Mouse (Mus musculus): ENCODE data around the gene Hist1h4d. TPM values are rescaled to one million over a fixed set of nuclear protein-coding genes. Genes with fewer than 3 reads are reported as not detected.
A peak's percentile ranks its signal among the peaks of the same experiment; 100 is the strongest.
"Not testable (repeated sequence)": the region's sequence is repeated elsewhere in the genome, so short reads cannot be mapped to it uniquely, and the experiment has no call there.

The Hist1h4d gene
- polyA plus RNA-seq, 1 experiment from 2014 or later: 102 TPM

GRCm38 (mm10) chr13:23573898-23574524 lies 7.4 kb upstream of the Hist1h4d start, which contains the start of the genes Hist1h2bf and Hist1h2ad:
Gene Hist1h2bf (minus strand): TSS chr13:23574196.
Gene Hist1h2ad (plus strand): TSS chr13:23574381.
- peak within 1 kb of the TSS; percentile 78 for H3K4me2 ChIP-seq (replicated peaks; ENCODE audit: low read depth, low read length)
- H3K4me3 ChIP-seq (ENCODE audit: low read length): peak within 1 kb of the TSS; percentile 57
- H3K36me3 ChIP-seq (ENCODE audit: insufficient read depth, low read length); H3K9me3 ChIP-seq (ENCODE audit: low read length); H3K27me3 ChIP-seq (ENCODE audit: insufficient read depth, low read length): not testable (repeated sequence)
- under 1% methylated on average over 23 of the region's 42 CpGs for WGBS
- peaks cover 22% of the 10 kb centered on the region for H3K4me1 ChIP-seq (ENCODE audit: insufficient read depth, low read length)
- peak within 1 kb of the TSS; percentile 80 for H3K9ac ChIP-seq (replicated peaks; ENCODE audit: low read length)
- peak; percentile 92 for ATAC-seq (ENCODE audit: low FRiP score, low TSS enrichment)
- H3K27ac ChIP-seq (ENCODE audit: low read length): peak within 1 kb of the TSS; percentile 97

GRCm38 (mm10) chr13:23574546-23575170 lies 6.7 kb upstream of the Hist1h4d start:
- peak overlapping the region; percentile 51 for H3K4me2 ChIP-seq (replicated peaks; ENCODE audit: low read depth, low read length)
- not testable (repeated sequence) for H3K36me3 ChIP-seq (ENCODE audit: insufficient read depth, low read length); H3K9me3 ChIP-seq (ENCODE audit: low read length); H3K27me3 ChIP-seq (ENCODE audit: insufficient read depth, low read length); ATAC-seq (ENCODE audit: low FRiP score, low TSS enrichment)
- H3K4me1 ChIP-seq (ENCODE audit: insufficient read depth, low read length): peaks cover 20% of the 10 kb centered on the region
- 0 out of 2 replicates have a peak overlapping the region, but pooled peaks have one; percentile 53 for H3K9ac ChIP-seq (replicated peaks; ENCODE audit: low read length)
- peak overlapping the region; percentile 57 for H3K4me3 ChIP-seq (ENCODE audit: low read length)
- WGBS: under 1% methylated on average over 5 of the region's 39 CpGs
- peak overlapping the region; percentile 89 for H3K27ac ChIP-seq (ENCODE audit: low read length)

GRCm38 (mm10) chr13:23575271-23575851 lies 6.0 kb upstream of the Hist1h4d start, which contains the start of gene Hist1h3d:
Gene Hist1h3d (plus strand): TSS chr13:23575763.
- Histone ChIP-seq H3K36me3 (ENCODE audit: insufficient read depth, low read length) (no peaks in the 10 kb centered on the region), H3K27ac (ENCODE audit: low read length) (peak within 1 kb of the TSS; percentile 89), H3K4me2 (replicated peaks; ENCODE audit: low read depth, low read length) (peak within 1 kb of the TSS; percentile 61), H3K4me1 (ENCODE audit: insufficient read depth, low read length) (peaks cover 15% of the 10 kb centered on the region), H3K4me3 (ENCODE audit: low read length) (peak within 1 kb of the TSS; percentile 54), H3K27me3 (ENCODE audit: insufficient read depth, low read length) (no peaks in the 10 kb centered on the region), H3K9ac (replicated peaks; ENCODE audit: low read length) (peak within 1 kb of the TSS; percentile 79), H3K9me3 (ENCODE audit: low read length) (no peaks in the 10 kb centered on the region)
- under 1% methylated on average over 17 of the region's 18 CpGs for WGBS
- ATAC-seq (ENCODE audit: low FRiP score, low TSS enrichment): peak; percentile 69

GRCm38 (mm10) chr13:23575864-23576313 lies 5.5 kb upstream of the Hist1h4d start:
- H3K4me1 ChIP-seq (ENCODE audit: insufficient read depth, low read length): peaks cover 15% of the 10 kb centered on the region
- not testable (repeated sequence) for H3K27me3 ChIP-seq (ENCODE audit: insufficient read depth, low read length); ATAC-seq (ENCODE audit: low FRiP score, low TSS enrichment); H3K9me3 ChIP-seq (ENCODE audit: low read length); H3K36me3 ChIP-seq (ENCODE audit: insufficient read depth, low read length)
- under 1% methylated on average over 8 of the region's 40 CpGs for WGBS
- H3K4me3 ChIP-seq (ENCODE audit: low read length): peak overlapping the region; percentile 54
- peak overlapping the region; percentile 79 for H3K9ac ChIP-seq (replicated peaks; ENCODE audit: low read length)
- peak overlapping the region; percentile 61 for H3K4me2 ChIP-seq (replicated peaks; ENCODE audit: low read depth, low read length)
- H3K27ac ChIP-seq (ENCODE audit: low read length): peak overlapping the region; percentile 89

GRCm38 (mm10) chr13:23576351-23576881 lies 5.0 kb upstream of the Hist1h4d start:
- WGBS: 7% methylated on average over 7 of the region's 7 CpGs
- H3K27me3 ChIP-seq (ENCODE audit: insufficient read depth, low read length): no peaks in the 10 kb centered on the region
- H3K4me3 ChIP-seq (ENCODE audit: low read length): peak overlapping the region; percentile 54
- H3K36me3 ChIP-seq (ENCODE audit: insufficient read depth, low read length): no peaks in the 10 kb centered on the region
- H3K4me1 ChIP-seq (ENCODE audit: insufficient read depth, low read length): peaks cover 15% of the 10 kb centered on the region
- peak overlapping the region; percentile 89 for H3K27ac ChIP-seq (ENCODE audit: low read length)
- H3K9me3 ChIP-seq (ENCODE audit: low read length): no peaks in the 10 kb centered on the region
- H3K4me2 ChIP-seq (replicated peaks; ENCODE audit: low read depth, low read length): peak overlapping the region; percentile 61
- peak overlapping the region; percentile 79 for H3K9ac ChIP-seq (replicated peaks; ENCODE audit: low read length)
- no peak for ATAC-seq (ENCODE audit: low FRiP score, low TSS enrichment)

GRCm38 (mm10) chr13:23576906-23577639 lies 4.3 kb upstream of the Hist1h4d start:
- 38% methylated on average over 6 of the region's 6 CpGs for WGBS
- peak overlapping the region; percentile 89 for H3K27ac ChIP-seq (ENCODE audit: low read length)
- no peaks in the 10 kb centered on the region for H3K9me3 ChIP-seq (ENCODE audit: low read length)
- H3K4me1 ChIP-seq (ENCODE audit: insufficient read depth, low read length): peaks cover 19% of the 10 kb centered on the region
- peak overlapping the region; percentile 79 for H3K9ac ChIP-seq (replicated peaks; ENCODE audit: low read length)
- no peaks in the 10 kb centered on the region for H3K36me3 ChIP-seq (ENCODE audit: insufficient read depth, low read length)
- peak overlapping the region; percentile 54 for H3K4me3 ChIP-seq (ENCODE audit: low read length)
- no peak for ATAC-seq (ENCODE audit: low FRiP score, low TSS enrichment)
- no peaks in the 10 kb centered on the region for H3K27me3 ChIP-seq (ENCODE audit: insufficient read depth, low read length)
- H3K4me2 ChIP-seq (replicated peaks; ENCODE audit: low read depth, low read length): peak overlapping the region; percentile 61

- Histone ChIP-seq H3K4me1 (ENCODE audit: insufficient read depth, low read length) (peaks cover 22% of the 10 kb centered on the region), H3K27ac (ENCODE audit: low read length) (no peak overlapping the region), H3K36me3 (ENCODE audit: insufficient read depth, low read length) (no peaks in the 10 kb centered on the region), H3K27me3 (ENCODE audit: insufficient read depth, low read length) (no peaks in the 10 kb centered on the region), H3K9me3 (ENCODE audit: low read length) (no peaks in the 10 kb centered on the region), H3K9ac (replicated peaks; ENCODE audit: low read length) (no peak overlapping the region), H3K4me2 (replicated peaks; ENCODE audit: low read depth, low read length) (no peak overlapping the region), H3K4me3 (ENCODE audit: low read length) (no peak overlapping the region)
- 94% methylated on average over 1 of the region's 1 CpGs for WGBS
- ATAC-seq (ENCODE audit: low FRiP score, low TSS enrichment): no peak
Measured at GRCm38 (mm10) chr13:23577835-23578234, 3.6 kb upstream of the Hist1h4d start.

- Histone ChIP-seq H3K36me3 (ENCODE audit: insufficient read depth, low read length) (no peaks in the 10 kb centered on the region), H3K4me3 (ENCODE audit: low read length) (peak overlapping the region; percentile 65), H3K9me3 (ENCODE audit: low read length) (no peaks in the 10 kb centered on the region), H3K4me2 (replicated peaks; ENCODE audit: low read depth, low read length) (peak overlapping the region; percentile 71), H3K27me3 (ENCODE audit: insufficient read depth, low read length) (no peaks in the 10 kb centered on the region), H3K9ac (replicated peaks; ENCODE audit: low read length) (peak overlapping the region; percentile 79), H3K27ac (ENCODE audit: low read length) (peak overlapping the region; percentile 92), H3K4me1 (ENCODE audit: insufficient read depth, low read length) (peaks cover 35% of the 10 kb centered on the region)
- 6% methylated on average over 6 of the region's 6 CpGs for WGBS
- no peak for ATAC-seq (ENCODE audit: low FRiP score, low TSS enrichment)
Measured at GRCm38 (mm10) chr13:23582219-23583056, 1.0 kb downstream of the Hist1h4d start.

Data from kidney, embryonic 16.5 days (tissue).